Mouse (Mus musculus): ENCODE measurements around the gene Atoh8. TPM values are rescaled to one million over a fixed set of nuclear protein-coding genes. Genes with fewer than 3 reads are reported as not detected.
A peak's percentile ranks its signal among the peaks of the same experiment; 100 is the strongest.

Atoh8 gene
- polyA plus RNA-seq, 1 experiment from 2014 or later, result 6.1 TPM

DNA sequence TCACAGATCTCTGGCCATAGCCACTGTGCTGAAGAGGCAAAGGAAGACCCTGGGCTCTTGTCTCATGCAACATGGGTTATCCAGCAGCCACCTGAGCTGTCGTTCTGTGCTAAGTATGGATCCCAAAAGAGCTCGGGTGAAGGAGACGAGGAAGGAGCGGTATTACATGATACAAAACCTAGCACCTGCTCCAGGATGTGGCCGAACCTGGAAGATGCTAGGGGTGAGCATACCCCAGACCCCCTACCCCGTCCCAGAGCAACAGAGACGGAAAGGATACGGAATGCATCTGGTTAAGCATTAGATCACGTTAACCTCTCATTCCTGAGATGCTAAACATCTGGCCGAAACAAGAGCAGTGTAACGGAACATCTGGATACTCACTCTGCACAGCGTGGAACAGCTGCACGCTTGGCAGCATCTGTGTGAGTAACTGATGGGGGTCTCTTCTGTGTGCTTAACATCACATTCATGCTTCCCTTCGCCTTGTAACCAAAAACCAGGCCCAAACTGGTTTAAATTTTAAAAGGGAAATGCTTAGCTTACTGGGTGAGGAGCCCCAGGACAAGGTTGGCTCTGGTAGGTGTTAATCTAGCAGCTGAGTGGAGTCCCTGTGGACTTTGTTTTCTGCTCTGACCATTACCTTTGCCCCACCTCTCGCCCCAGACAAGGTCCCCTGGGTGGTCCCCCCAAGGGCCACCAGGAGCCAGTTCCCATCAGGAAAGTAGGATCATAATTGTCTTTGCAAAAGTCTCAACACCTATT, 13.0 kb upstream of the Atoh8 start:
- no peaks in the 10 kb centered on the region for H3K9me3 ChIP-seq (ENCODE audit: control insufficient read depth, low read length)
- no peak overlapping the region for H3K4me2 ChIP-seq
- no peak overlapping the region for H3K9ac ChIP-seq (ENCODE audit: low read length)
- no peaks in the 10 kb centered on the region; the same call in 1 of the 2 replicates for H3K4me1 ChIP-seq (ENCODE audit: control insufficient read depth, insufficient read depth, low read length)
- WGBS, result 80% methylated on average over 15 of the region's 15 CpGs
- H3K36me3 ChIP-seq (ENCODE audit: control insufficient read depth, insufficient read depth, low read length), result no peaks in the 10 kb centered on the region
- H3K27ac ChIP-seq (ENCODE audit: low read depth, low read length), result no peak overlapping the region
- H3K4me3 ChIP-seq (ENCODE audit: low read depth, low read length), result no peak overlapping the region
- ATAC-seq (ENCODE audit: low FRiP score), result no peak
- DNase-seq (ENCODE audit: low spot score, missing footprints), result peak; percentile 68
- no peaks in the 10 kb centered on the region for H3K27me3 ChIP-seq (ENCODE audit: control insufficient read depth, insufficient read depth, low read length)

DNA sequence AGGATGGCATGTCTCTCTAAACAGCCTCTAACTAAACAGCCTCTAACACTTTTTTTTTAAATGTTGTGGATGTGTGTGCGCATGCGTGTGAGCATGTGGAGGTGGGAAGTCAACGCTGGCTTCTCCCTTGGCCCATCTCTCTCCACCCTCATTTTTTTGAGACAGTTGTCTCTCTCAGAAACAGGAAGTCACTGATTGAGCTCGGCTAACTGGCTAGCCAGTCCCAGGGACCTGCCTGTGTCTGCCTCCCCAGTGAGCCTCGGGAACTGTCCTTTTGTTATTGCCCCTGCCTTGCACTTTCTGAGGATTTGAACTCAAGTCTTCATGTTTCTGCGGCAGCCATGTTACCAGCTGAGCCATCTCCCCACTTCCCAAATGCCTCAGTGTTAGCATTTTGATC, 10.9 kb upstream of the Atoh8 start:
- no peaks in the 10 kb centered on the region for H3K9me3 ChIP-seq (ENCODE audit: control insufficient read depth, low read length)
- no peaks in the 10 kb centered on the region for H3K27me3 ChIP-seq (ENCODE audit: control insufficient read depth, insufficient read depth, low read length)
- WGBS, result 88% methylated on average over 6 of the region's 6 CpGs
- no peaks in the 10 kb centered on the region; the same call in 1 of the 2 replicates for H3K4me1 ChIP-seq (ENCODE audit: control insufficient read depth, insufficient read depth, low read length)
- no peak overlapping the region for H3K9ac ChIP-seq (ENCODE audit: low read length)
- DNase-seq (ENCODE audit: low spot score, missing footprints) (no peak), ATAC-seq (ENCODE audit: low FRiP score) (no peak)
- H3K4me2 ChIP-seq, result no peak overlapping the region
- H3K27ac ChIP-seq (ENCODE audit: low read depth, low read length), result no peak overlapping the region
- H3K4me3 ChIP-seq (ENCODE audit: low read depth, low read length), result no peak overlapping the region
- no peaks in the 10 kb centered on the region for H3K36me3 ChIP-seq (ENCODE audit: control insufficient read depth, insufficient read depth, low read length)

DNA sequence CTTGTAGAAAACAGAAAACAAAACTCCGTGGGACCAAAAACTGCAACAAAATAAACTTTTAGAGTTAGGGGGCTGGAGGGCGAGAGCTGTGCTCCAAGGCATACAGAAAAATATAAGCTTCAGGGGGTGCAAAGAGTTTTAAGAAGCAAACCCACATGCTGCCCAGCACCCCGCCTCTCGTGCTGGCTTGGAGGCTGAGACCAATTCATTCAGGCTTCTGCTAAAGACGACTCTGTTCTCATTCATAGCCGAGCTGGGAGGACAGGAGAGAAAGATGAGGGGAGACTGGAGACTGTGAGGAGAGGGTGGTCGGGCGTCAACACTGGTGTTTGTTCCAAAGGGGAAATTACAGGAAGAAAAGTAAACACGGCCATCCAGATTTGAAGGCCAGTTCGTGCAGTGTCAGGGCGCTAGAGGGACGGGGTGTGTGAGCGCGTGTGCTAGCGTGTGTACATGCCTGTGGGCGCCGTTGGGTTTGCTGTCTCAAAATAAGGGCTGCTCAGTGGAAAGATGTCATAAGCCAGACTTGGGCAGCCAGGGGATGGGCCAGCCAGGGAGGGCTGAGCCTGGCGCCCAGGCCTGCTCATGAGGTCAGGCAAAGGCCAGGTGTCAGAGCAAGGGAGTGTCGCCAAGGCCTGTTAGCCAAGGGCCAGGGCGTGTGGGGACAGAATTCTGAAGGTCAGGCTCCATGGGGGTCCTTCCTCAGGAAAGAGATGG, 9.3 kb upstream of the Atoh8 start:
- 67% methylated on average over 20 of the region's 20 CpGs for WGBS

DNA sequence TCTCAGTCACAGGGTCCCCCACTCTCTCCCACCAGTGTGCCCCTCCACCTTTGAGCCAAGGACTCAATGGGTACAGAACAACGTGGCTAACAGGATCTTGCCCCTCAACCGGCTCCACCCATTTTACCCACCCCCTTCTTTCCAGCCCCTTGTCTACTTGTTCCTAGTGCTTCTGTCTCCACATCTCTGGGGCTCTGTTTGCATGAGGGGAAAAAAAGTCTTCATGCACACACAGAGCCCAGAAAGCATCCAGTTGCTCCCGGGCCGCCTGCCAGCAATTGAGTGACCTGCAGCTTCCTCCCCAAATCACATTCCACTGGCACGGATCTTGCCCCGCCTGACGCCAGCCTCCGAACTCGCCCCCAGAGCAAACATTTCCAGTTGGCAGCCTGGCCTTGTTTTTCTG, 8.8 kb upstream of the Atoh8 start:
- Histone ChIP-seq H3K27me3 (ENCODE audit: control insufficient read depth, insufficient read depth, low read length) (no peaks in the 10 kb centered on the region), H3K27ac (ENCODE audit: low read depth, low read length) (no peak overlapping the region), H3K4me2 (no peak overlapping the region), H3K4me3 (ENCODE audit: low read depth, low read length) (no peak overlapping the region), H3K4me1 (ENCODE audit: control insufficient read depth, insufficient read depth, low read length) (no peaks in the 10 kb centered on the region; the same call in 1 of the 2 replicates), H3K9me3 (ENCODE audit: control insufficient read depth, low read length) (no peaks in the 10 kb centered on the region), H3K9ac (ENCODE audit: low read length) (no peak overlapping the region), H3K36me3 (ENCODE audit: control insufficient read depth, insufficient read depth, low read length) (no peaks in the 10 kb centered on the region)
- ATAC-seq (ENCODE audit: low FRiP score) (peak; percentile 50; the same call in 1 of the 2 replicates), DNase-seq (ENCODE audit: low spot score, missing footprints) (no peak)
- WGBS, result 60% methylated on average over 9 of the region's 9 CpGs

More for the DNA sequence above, 9.3 kb upstream of the Atoh8 start:
- Histone ChIP-seq H3K9ac (ENCODE audit: low read length) (no peak overlapping the region), H3K27me3 (ENCODE audit: control insufficient read depth, insufficient read depth, low read length) (no peaks in the 10 kb centered on the region), H3K36me3 (ENCODE audit: control insufficient read depth, insufficient read depth, low read length) (no peaks in the 10 kb centered on the region), H3K27ac (ENCODE audit: low read depth, low read length) (no peak overlapping the region), H3K4me3 (ENCODE audit: low read depth, low read length) (no peak overlapping the region), H3K9me3 (ENCODE audit: control insufficient read depth, low read length) (no peaks in the 10 kb centered on the region), H3K4me1 (ENCODE audit: control insufficient read depth, insufficient read depth, low read length) (no peaks in the 10 kb centered on the region; the same call in 1 of the 2 replicates), H3K4me2 (no peak overlapping the region)
- DNase-seq (ENCODE audit: low spot score, missing footprints) (no peak), ATAC-seq (ENCODE audit: low FRiP score) (no peak)

DNA sequence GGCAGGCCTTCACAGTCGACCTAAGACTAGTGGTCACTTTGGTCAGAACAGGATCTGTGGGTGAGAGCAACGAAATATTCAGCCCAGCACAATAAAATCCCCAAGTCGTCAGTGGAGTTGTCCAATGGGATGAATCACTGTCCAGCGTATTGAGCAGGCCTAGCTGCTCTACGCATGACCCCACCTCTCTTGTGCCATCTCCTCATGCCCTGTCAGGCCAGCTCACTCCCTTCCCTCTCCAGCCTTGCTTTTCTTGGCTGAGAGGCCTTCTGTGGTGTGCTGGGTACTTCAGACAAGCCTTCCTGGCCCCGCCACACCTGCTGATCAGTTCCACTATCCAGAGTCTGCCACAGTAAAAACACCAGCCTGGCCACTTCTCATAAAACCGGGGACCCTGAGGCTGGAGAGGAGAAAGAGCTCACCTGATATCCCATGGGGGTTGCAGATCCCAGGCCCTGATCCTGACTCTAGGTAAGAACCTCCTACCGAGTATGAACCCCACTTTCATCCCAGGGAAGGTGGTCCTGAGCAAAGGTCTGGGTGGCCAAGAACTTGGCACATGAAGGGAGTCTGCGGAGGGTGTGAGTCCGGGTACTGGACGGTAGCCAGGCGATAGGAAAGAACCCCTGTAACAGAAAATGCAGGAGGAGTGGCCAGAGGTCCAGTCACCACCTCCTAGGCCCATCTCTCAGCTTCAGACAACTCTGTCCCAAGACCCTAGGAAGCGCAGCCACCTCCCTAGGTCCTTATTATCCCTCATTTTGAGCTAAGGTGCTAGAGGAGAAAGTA, 7.3 kb upstream of the Atoh8 start:
- no peak for DNase-seq (ENCODE audit: low spot score, missing footprints)
- Histone ChIP-seq H3K36me3 (ENCODE audit: control insufficient read depth, insufficient read depth, low read length) (no peaks in the 10 kb centered on the region), H3K9ac (ENCODE audit: low read length) (no peak overlapping the region), H3K9me3 (ENCODE audit: control insufficient read depth, low read length) (no peaks in the 10 kb centered on the region), H3K27me3 (ENCODE audit: control insufficient read depth, insufficient read depth, low read length) (peaks cover 3% of the 10 kb centered on the region; the same call in 1 of the 2 replicates), H3K4me1 (ENCODE audit: control insufficient read depth, insufficient read depth, low read length) (no peaks in the 10 kb centered on the region; the same call in 1 of the 2 replicates), H3K4me3 (ENCODE audit: low read depth, low read length) (no peak overlapping the region), H3K4me2 (no peak overlapping the region), H3K27ac (ENCODE audit: low read depth, low read length) (no peak overlapping the region)
- 91% methylated on average over 13 of the region's 13 CpGs for whole genome bisulfite sequencing
- ATAC-seq (ENCODE audit: low FRiP score), result no peak

DNA sequence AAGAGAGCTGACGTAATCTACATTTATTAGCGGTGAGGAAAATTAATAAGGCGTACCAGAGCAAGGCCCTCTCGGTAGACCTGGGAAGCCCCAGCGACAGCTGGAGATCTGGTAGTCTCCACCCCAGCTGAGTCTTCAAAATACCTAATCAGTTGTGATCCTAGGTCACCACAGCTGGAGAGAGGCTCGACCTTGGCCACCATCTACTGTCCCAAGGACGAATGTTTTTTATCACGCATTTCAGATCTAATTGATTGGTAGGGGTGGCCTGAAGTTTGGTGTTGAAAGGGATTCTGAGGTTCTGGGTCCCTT, 6.4 kb upstream of the Atoh8 start:
- Histone ChIP-seq H3K27me3 (ENCODE audit: control insufficient read depth, insufficient read depth, low read length) (peaks cover 7% of the 10 kb centered on the region), H3K36me3 (ENCODE audit: control insufficient read depth, insufficient read depth, low read length) (no peaks in the 10 kb centered on the region), H3K27ac (ENCODE audit: low read depth, low read length) (no peak overlapping the region), H3K4me1 (ENCODE audit: control insufficient read depth, insufficient read depth, low read length) (no peaks in the 10 kb centered on the region; the same call in 1 of the 2 replicates), H3K9ac (ENCODE audit: low read length) (no peak overlapping the region), H3K9me3 (ENCODE audit: control insufficient read depth, low read length) (no peaks in the 10 kb centered on the region), H3K4me3 (ENCODE audit: low read depth, low read length) (no peak overlapping the region), H3K4me2 (no peak overlapping the region)
- DNase-seq (ENCODE audit: low spot score, missing footprints), result no peak
- ATAC-seq (ENCODE audit: low FRiP score), result no peak
- 52% methylated on average over 8 of the region's 8 CpGs for WGBS

DNA sequence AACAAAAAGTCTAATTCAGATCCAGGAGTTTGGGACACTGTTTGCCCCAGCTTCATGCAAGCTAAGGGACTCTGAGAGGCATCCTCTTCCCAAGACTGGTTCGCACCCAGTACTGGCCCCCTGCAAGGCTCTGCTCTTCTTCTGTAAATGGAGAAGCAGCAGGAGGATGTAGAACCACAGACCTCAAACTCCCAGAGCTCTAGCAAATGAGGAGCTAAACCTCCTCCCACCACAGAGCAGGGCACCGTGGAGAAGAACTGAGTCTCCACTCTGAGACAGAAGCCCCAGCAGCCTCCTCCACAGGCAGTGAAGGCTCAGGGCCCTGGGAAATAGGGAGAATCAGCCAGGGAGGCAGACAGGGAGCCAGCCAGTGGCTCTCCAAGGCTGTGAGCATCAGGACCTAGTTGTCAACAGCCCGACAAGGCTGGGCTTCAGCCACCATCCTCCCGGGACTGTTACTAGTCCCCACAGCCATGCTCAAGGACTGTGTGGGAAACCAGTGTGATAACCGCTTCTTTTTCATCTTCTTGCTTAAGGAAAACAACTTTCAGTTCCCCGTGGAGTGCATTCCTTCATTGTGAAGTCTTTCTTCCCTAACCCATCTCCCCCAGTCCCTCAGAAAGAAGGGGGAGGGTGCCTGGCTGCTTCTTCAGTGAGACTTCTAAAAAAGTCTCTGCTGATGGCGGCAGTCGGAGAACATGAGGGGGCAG, 5.9 kb upstream of the Atoh8 start:
- Histone ChIP-seq H3K27ac (ENCODE audit: low read depth, low read length) (no peak overlapping the region), H3K9ac (ENCODE audit: low read length) (no peak overlapping the region), H3K9me3 (ENCODE audit: control insufficient read depth, low read length) (no peaks in the 10 kb centered on the region), H3K4me3 (ENCODE audit: low read depth, low read length) (no peak overlapping the region), H3K36me3 (ENCODE audit: control insufficient read depth, insufficient read depth, low read length) (no peaks in the 10 kb centered on the region), H3K4me1 (ENCODE audit: control insufficient read depth, insufficient read depth, low read length) (peaks cover 3% of the 10 kb centered on the region), H3K27me3 (ENCODE audit: control insufficient read depth, insufficient read depth, low read length) (peaks cover 12% of the 10 kb centered on the region), H3K4me2 (no peak overlapping the region)
- 28% methylated on average over 8 of the region's 8 CpGs for WGBS
- no peak for DNase-seq (ENCODE audit: low spot score, missing footprints)
- no peak for ATAC-seq (ENCODE audit: low FRiP score)

DNA sequence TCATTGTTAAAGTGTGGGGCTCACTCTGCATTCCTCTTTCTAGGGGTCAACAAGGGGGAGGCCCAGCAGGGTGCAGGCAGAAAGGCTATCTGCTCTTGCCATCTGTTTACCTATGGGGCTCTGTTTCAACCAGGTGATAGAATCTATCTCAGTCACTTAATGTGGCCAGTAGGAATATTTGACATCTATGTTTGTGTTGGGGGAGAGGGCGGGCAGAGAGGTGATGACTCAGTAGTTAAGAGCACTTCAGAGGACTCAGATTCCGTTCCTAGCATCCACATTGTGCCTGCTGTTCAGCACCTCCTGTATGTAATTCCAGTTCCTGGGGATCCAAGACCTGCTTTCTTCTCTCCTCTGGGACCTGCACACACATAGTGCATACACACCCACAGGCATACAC, 4.7 kb upstream of the Atoh8 start:
- no peak for DNase-seq (ENCODE audit: low spot score, missing footprints)
- H3K9ac ChIP-seq (ENCODE audit: low read length), result no peak overlapping the region
- H3K36me3 ChIP-seq (ENCODE audit: control insufficient read depth, insufficient read depth, low read length), result no peaks in the 10 kb centered on the region
- H3K4me2 ChIP-seq, result no peak overlapping the region
- H3K27me3 ChIP-seq (ENCODE audit: control insufficient read depth, insufficient read depth, low read length), result peaks cover 24% of the 10 kb centered on the region
- ATAC-seq (ENCODE audit: low FRiP score), result no peak
- H3K4me1 ChIP-seq (ENCODE audit: control insufficient read depth, insufficient read depth, low read length), result peaks cover 11% of the 10 kb centered on the region
- 59% methylated on average over 2 of the region's 2 CpGs for WGBS
- no peak overlapping the region for H3K4me3 ChIP-seq (ENCODE audit: low read depth, low read length)
- H3K27ac ChIP-seq (ENCODE audit: low read depth, low read length), result no peak overlapping the region
- no peaks in the 10 kb centered on the region for H3K9me3 ChIP-seq (ENCODE audit: control insufficient read depth, low read length)

Measured in midbrain, embryonic 11.5 days (tissue).